14 mouse cellular contexts compared by ENCODE assay signal in the genomic region with DNA sequence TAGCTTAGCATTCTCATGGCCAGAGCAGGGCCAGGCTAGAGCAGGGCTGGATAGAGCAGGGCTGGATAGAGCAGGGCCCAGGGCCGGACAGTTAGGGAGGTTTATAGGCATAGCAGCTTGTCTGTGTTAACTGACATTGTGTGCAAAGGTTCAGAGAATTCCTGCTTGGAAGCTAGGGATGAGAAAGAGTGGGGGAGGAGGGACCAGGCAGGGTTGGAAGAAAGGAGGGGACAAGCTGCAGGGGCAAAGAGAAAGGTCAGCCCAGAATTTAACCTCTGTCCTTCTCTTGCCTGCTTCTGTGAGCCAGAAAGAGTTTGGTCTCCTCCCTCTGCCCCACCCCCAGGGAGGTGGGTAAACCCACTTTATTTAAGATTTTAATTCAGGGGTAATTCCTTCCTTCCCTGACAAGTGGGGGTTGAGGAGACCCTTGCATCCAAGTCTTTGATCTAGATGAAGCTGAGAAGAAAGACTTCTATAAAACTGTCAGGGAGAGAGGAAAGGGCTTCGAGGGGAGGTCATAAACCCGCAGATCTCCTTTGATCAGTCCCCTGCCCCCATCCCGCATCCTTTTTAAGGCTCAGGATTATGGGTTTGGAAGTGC.
DNase-seq lines count a peak whose midpoint lies in the region; ATAC-seq and TF ChIP-seq lines count a peak whose summit lies in the region.
"Had no signal": no experiment of that assay in that cellular context is flagged by ENCODE, and none has a peak within 500 bp of the region (broad histone marks: within the 10 kb centered on the region; RNA-seq: fewer than 3 reads in every experiment).

No protein-coding gene starts in this region.

- no peak overlapping the region for H3K9ac ChIP-seq in forebrain, embryonic 14.5 days (ENCODE audit: low read length)
- H3K9ac ChIP-seq in kidney, embryonic 16.5 days (replicated peaks; ENCODE audit: low read length), result no peak overlapping the region
- H3K9ac ChIP-seq in CH12.LX (ENCODE audit: insufficient read depth, low read depth), result no peak overlapping the region
- H3K9ac ChIP-seq in limb, embryonic 11.5 days (ENCODE audit: low read length), result no peak overlapping the region
- H3K9ac ChIP-seq: embryonic facial prominence, embryonic 13.5 days; heart, embryonic 15.5 days; lung, embryonic 15.5 days had no signal

- H3K27ac ChIP-seq in forebrain, embryonic 10.5 days, result peak overlapping the region; percentile 81
- no peak overlapping the region for H3K27ac ChIP-seq in forebrain, embryonic 14.5 days (ENCODE audit: low read depth, low read length)
- H3K27ac ChIP-seq in kidney, embryonic 16.5 days (ENCODE audit: low read length), result peak overlapping the region; percentile 54
- H3K27ac ChIP-seq in kidney, adult 2 months (ENCODE audit: insufficient read depth, low read depth, low read length), result no peak overlapping the region
- peak overlapping the region; percentile 17; the same call in 1 of the 2 replicates for H3K27ac ChIP-seq in CH12.LX (ENCODE audit: insufficient read depth, low read depth)
- H3K27ac ChIP-seq in limb, embryonic 11.5 days (replicated peaks; ENCODE audit: low read depth, low read length), result peak overlapping the region; percentile 76
- H3K27ac ChIP-seq: embryonic facial prominence, embryonic 13.5 days; heart, embryonic 15.5 days; left cerebral cortex, adult 2 months; lung, embryonic 15.5 days had no signal

- peaks cover 62% of the 10 kb centered on the region for H3K4me1 ChIP-seq in forebrain, embryonic 10.5 days
- H3K4me1 ChIP-seq in forebrain, embryonic 14.5 days (ENCODE audit: control insufficient read depth, insufficient read depth, low read length), result 0 out of 2 replicates have a peak, but pooled peaks cover 2% of the 10 kb centered on the region
- H3K4me1 ChIP-seq in kidney, embryonic 16.5 days (ENCODE audit: insufficient read depth, low read length), result peaks cover 27% of the 10 kb centered on the region
- no peaks in the 10 kb centered on the region for H3K4me1 ChIP-seq in kidney, adult 2 months (ENCODE audit: control insufficient read depth, insufficient read depth, low read length)
- peaks cover 0 to 40% of the 10 kb centered on the region in 2 experiments; a peak in 2 of 4 replicates for H3K4me1 ChIP-seq in CH12.LX (ENCODE audit: control insufficient read depth in 1 of 2, insufficient read depth in 2 of 2)
- peaks cover 14% of the 10 kb centered on the region for H3K4me1 ChIP-seq in limb, embryonic 11.5 days (ENCODE audit: control insufficient read depth, insufficient read depth, low read length)

- no peak overlapping the region for H3K4me2 ChIP-seq in forebrain, embryonic 14.5 days (ENCODE audit: low read length)
- H3K4me2 ChIP-seq in kidney, embryonic 16.5 days (replicated peaks; ENCODE audit: low read depth, low read length), result no peak overlapping the region
- H3K4me2 ChIP-seq in CH12.LX (ENCODE audit: insufficient read depth, low read depth, poor library complexity, severe bottlenecking), result no peak overlapping the region
- H3K4me2 ChIP-seq in limb, embryonic 11.5 days (ENCODE audit: low read depth, severe bottlenecking), result no peak overlapping the region
- H3K4me2 ChIP-seq: embryonic facial prominence, embryonic 13.5 days; heart, embryonic 15.5 days; lung, embryonic 15.5 days had no signal

- no peak for ATAC-seq in forebrain, embryonic 14.5 days
- ATAC-seq in kidney, embryonic 16.5 days (ENCODE audit: low FRiP score, low TSS enrichment), result peak; percentile 89
- peak; percentile 54; the same call in 1 of the 2 replicates for ATAC-seq in limb, embryonic 11.5 days (ENCODE audit: insufficient number of reproducible peaks, low FRiP score, low TSS enrichment, low read depth)

- no peaks in the 10 kb centered on the region for H3K27me3 ChIP-seq in forebrain, embryonic 10.5 days (ENCODE audit: poor library complexity, severe bottlenecking)
- no peaks in the 10 kb centered on the region for H3K27me3 ChIP-seq in forebrain, embryonic 14.5 days (replicated peaks; ENCODE audit: control insufficient read depth, insufficient read depth, low read length)
- no peaks in the 10 kb centered on the region for H3K27me3 ChIP-seq in kidney, embryonic 16.5 days (ENCODE audit: insufficient read depth, low read length)
- no peaks in the 10 kb centered on the region for H3K27me3 ChIP-seq in kidney, adult 2 months (replicated peaks; ENCODE audit: control insufficient read depth, insufficient read depth, low read length)
- no peaks in the 10 kb centered on the region for H3K27me3 ChIP-seq in CH12.LX (replicated peaks)
- H3K27me3 ChIP-seq in limb, embryonic 11.5 days (ENCODE audit: control insufficient read depth, insufficient read depth, low read length), result no peaks in the 10 kb centered on the region
- H3K27me3 ChIP-seq: embryonic facial prominence, embryonic 13.5 days; heart, embryonic 15.5 days; lung, embryonic 15.5 days had no signal

- 7% methylated on average over 4 of the region's 4 CpGs for WGBS in forebrain, embryonic 10.5 days
- 5% methylated on average over 4 of the region's 4 CpGs for WGBS in forebrain, embryonic 14.5 days
- WGBS in kidney, embryonic 16.5 days, result 14% methylated on average over 4 of the region's 4 CpGs
- 61% methylated on average over 4 of the region's 4 CpGs for WGBS in kidney, adult 2 months
- 1% methylated on average over 4 of the region's 4 CpGs for WGBS in limb, embryonic 11.5 days

- TF ChIP-seq CTCF in kidney, adult 2 months (conservative IDR thresholded peaks at IDR 0.05; ENCODE audit: insufficient read depth, insufficient read length, low read depth, low read length), result no peak
- no peak for TF ChIP-seq CTCF in CH12.LX (conservative IDR thresholded peaks at IDR 0.05 in 1 of 2, IDR thresholded peaks at IDR 0.05 in 1 of 2; ENCODE audit: low read depth in 2 of 2, low read length in 2 of 2)

- no peak for TF ChIP-seq RAD21 in CH12.LX (IDR thresholded peaks at IDR 0.05; ENCODE audit: low read depth, low read length)

- no peak for TF ChIP-seq EP300 in CH12.LX (IDR thresholded peaks at IDR 0.05; ENCODE audit: low read length)

- dilution Hi-C loops in CH12.LX (cut with MboI; ENCODE audit: extremely low pct_ligation_motif_present, extremely low pct_unique_long_range_greater_than_20kb, low sequenced_read_pairs), result no loop called here

- H3K79me2 ChIP-seq in CH12.LX (replicated peaks; ENCODE audit: control insufficient read depth, extremely low read depth, insufficient read depth, poor library complexity, severe bottlenecking), result no peaks in the 10 kb centered on the region

- peak overlapping the region; percentile 16; the same call in 1 of the 2 replicates for H3K4me3 ChIP-seq in forebrain, embryonic 10.5 days
- H3K4me3 ChIP-seq in forebrain, embryonic 14.5 days (ENCODE audit: low read depth, low read length), result no peak overlapping the region
- no peak overlapping the region for H3K4me3 ChIP-seq in kidney, embryonic 16.5 days (ENCODE audit: low read length)
- H3K4me3 ChIP-seq in kidney, adult 2 months (ENCODE audit: insufficient read depth, low read depth, low read length), result no peak overlapping the region
- H3K4me3 ChIP-seq in CH12.LX (replicated peaks in 1 of 3; ENCODE audit: low read depth in 2 of 3, low read length in 2 of 3, poor library complexity in 1 of 3), result no peak overlapping the region
- H3K4me3 ChIP-seq in limb, embryonic 11.5 days (ENCODE audit: low read depth, low read length), result no peak overlapping the region
- H3K4me3 ChIP-seq: embryonic facial prominence, embryonic 13.5 days; heart, embryonic 15.5 days; left cerebral cortex, adult 2 months; lung, embryonic 15.5 days had no signal

- peak; percentile 50 for DNase-seq in forebrain, embryonic 10.5 days (ENCODE audit: extremely low spot score, low spot score)
- DNase-seq in forebrain, embryonic 14.5 days (ENCODE audit: low spot score), result no peak
- no peak for DNase-seq in kidney, adult 2 months
- no peak for DNase-seq in CH12.LX (ENCODE audit: extremely low read depth)
- DNase-seq in limb, embryonic 11.5 days (ENCODE audit: low spot score), result peak; percentile 63
- DNase-seq in adrenal gland, adult (ENCODE audit: inconsistent age in 2 of 2, low spot score in 1 of 2), result no peak
- DNase-seq in frontal cortex, postnatal 36 days (ENCODE audit: low spot score in 2 of 2), result no peak
- DNase-seq: cerebellum, adult 8-10 months; right cerebral cortex, postnatal 4 days had no signal

- H3K36me3 ChIP-seq in forebrain, embryonic 10.5 days (replicated peaks), result no peaks in the 10 kb centered on the region
- no peaks in the 10 kb centered on the region for H3K36me3 ChIP-seq in forebrain, embryonic 14.5 days (ENCODE audit: control insufficient read depth, insufficient read depth, low read length)
- H3K36me3 ChIP-seq in kidney, embryonic 16.5 days (ENCODE audit: insufficient read depth, low read length), result no peaks in the 10 kb centered on the region
- H3K36me3 ChIP-seq in kidney, adult 2 months (ENCODE audit: control insufficient read depth, insufficient read depth, low read length), result no peaks in the 10 kb centered on the region
- peaks cover 25 to 70% of the 10 kb centered on the region in 2 experiments for H3K36me3 ChIP-seq in CH12.LX (replicated peaks in 1 of 2; ENCODE audit: control insufficient read depth in 1 of 2, insufficient read depth in 1 of 2, low read length in 1 of 2)
- no peaks in the 10 kb centered on the region for H3K36me3 ChIP-seq in limb, embryonic 11.5 days (ENCODE audit: control insufficient read depth, insufficient read depth, low read length)
- H3K36me3 ChIP-seq: embryonic facial prominence, embryonic 13.5 days; heart, embryonic 15.5 days; lung, embryonic 15.5 days had no signal

- in situ Hi-C loops in CH12.LX (cut with MboI; ENCODE audit: low pct_ligation_motif_present, low pct_unique_long_range_greater_than_20kb, low sequenced_read_pairs), result loop anchor here (5.0 kb wide), 1 partner anchor 33 kb away; no protein-coding TSS in a partner anchor

- TF ChIP-seq POLR2A in kidney, adult 2 months (IDR thresholded peaks at IDR 0.05; ENCODE audit: low read depth, low read length), result no peak
- TF ChIP-seq POLR2A in CH12.LX (IDR thresholded peaks at IDR 0.05; ENCODE audit: low read depth, low read length), result no peak

- H3K9me3 ChIP-seq in forebrain, embryonic 10.5 days, result no peaks in the 10 kb centered on the region
- H3K9me3 ChIP-seq in forebrain, embryonic 14.5 days (replicated peaks; ENCODE audit: control insufficient read depth, low read length), result no peaks in the 10 kb centered on the region
- no peaks in the 10 kb centered on the region for H3K9me3 ChIP-seq in kidney, embryonic 16.5 days (ENCODE audit: low read length)
- H3K9me3 ChIP-seq in CH12.LX (replicated peaks; ENCODE audit: low read length), result no peaks in the 10 kb centered on the region
- no peaks in the 10 kb centered on the region for H3K9me3 ChIP-seq in limb, embryonic 11.5 days (ENCODE audit: control insufficient read depth, low read length)
- H3K9me3 ChIP-seq: embryonic facial prominence, embryonic 13.5 days; heart, embryonic 15.5 days; lung, embryonic 15.5 days had no signal

TF ChIP-seq in CH12.LX, 34 proteins besides CTCF, POLR2A, EP300 and RAD21 (continues in another document):
- no peak for TF ChIP-seq CHD1 (IDR thresholded peaks at IDR 0.05; ENCODE audit: low read depth, low read length)
- TF ChIP-seq SMC3 (IDR thresholded peaks at IDR 0.05; ENCODE audit: low read depth, low read length), result no peak
- TF ChIP-seq PAX5 (IDR thresholded peaks at IDR 0.05; ENCODE audit: low read length), result no peak
- TF ChIP-seq USF2 (conservative IDR thresholded peaks at IDR 0.05; ENCODE audit: low read depth, low read length), result no peak
- TF ChIP-seq SIN3A (IDR thresholded peaks at IDR 0.05; ENCODE audit: low read length), result no peak
- TF ChIP-seq MAFK (IDR thresholded peaks at IDR 0.05; ENCODE audit: insufficient replicate concordance, low read length), result no peak

Comparison
In these comparisons a context has a peak if more than half of its experiments do, and no peak if none do; other contexts are left out.
1. DNase-seq: peak in forebrain, embryonic 10.5 days (single experiment) and limb, embryonic 11.5 days (single experiment); none in forebrain, embryonic 14.5 days (single experiment), kidney, adult 2 months (single experiment), CH12.LX (single experiment), adrenal gland, adult (0 of 2) and frontal cortex, postnatal 36 days (0 of 2).
2. H3K27ac ChIP-seq: peak in forebrain, embryonic 10.5 days (single experiment), kidney, embryonic 16.5 days (single experiment), CH12.LX (single experiment) and limb, embryonic 11.5 days (single experiment); none in forebrain, embryonic 14.5 days (single experiment) and kidney, adult 2 months (single experiment).